Mouse (Mus musculus) WW6 (cell line): ENCODE data around the gene Greb1.

ENCODE experiments used
- DNase-seq: peaks from one replicate; pipeline ENCODE4 v3.0.0-alpha.2; 2013; ENCODE audit warnings: low read depth, low spot score

The Greb1 gene

GRCm38 (mm10) chr12:16635816-16636215 is 164.9 kb downstream of the Greb1 start:
- DNase-seq: no peak

DNA sequence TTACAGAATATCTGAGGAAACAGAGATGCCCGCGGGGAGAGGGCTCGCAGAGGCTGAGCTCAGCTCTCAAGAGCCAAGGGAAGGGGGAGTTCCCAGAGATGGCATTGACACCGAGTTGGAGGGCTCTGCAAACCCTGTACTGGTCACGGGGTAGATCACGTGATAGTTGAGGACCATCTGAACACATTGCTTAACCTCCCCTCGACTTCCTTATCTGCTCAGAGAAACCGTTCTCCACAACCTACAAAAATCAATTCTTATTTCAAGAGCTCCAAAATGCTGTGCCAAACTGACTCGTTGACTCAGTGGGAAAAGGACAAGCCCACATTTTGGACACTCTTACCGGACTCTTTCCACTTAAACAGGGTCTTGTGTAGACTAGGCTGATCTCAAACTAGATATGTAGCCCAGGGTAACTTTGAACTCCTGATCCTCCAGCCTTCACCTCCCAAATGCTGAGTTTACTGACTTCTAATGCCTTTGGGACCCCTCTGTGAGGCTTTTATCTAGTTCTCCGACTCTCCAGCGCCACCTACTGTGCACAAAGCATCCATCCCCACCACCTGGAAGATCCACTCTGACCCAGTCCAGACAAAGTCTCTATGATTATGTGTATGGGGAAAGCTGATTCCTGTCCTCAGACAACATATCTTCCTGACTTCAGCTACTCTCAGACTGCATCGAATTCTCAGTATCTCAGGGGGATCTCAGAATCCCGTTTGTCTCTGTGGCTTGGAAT is 166.4 kb downstream of the Greb1 start:
- no peak for DNase-seq

- DNase-seq: no peak
Observed at GRCm38 (mm10) chr12:16633235-16633634, 167.5 kb downstream of the Greb1 start.

DNA sequence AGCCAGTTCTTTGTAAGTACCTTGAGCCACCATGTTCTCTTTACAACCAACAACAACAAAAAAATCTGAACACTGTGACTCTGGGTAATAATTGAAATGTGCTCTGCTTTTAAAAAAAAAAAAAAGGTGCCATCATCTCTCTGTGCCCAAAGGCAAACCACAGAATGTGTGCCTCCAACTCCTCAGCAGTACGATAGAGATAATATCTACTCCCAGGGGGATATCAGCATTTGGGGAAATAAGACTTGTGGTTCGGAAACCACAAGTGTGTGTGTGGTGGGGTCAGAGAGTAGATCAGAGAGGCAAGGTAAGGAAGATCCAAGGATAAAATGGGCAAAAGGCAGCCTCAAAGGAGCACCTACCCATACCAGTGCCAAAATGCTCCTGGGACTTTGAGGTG is 169.3 kb downstream of the Greb1 start:
- DNase-seq: no peak

GRCm38 (mm10) chr12:16630866-16631185 is 169.9 kb downstream of the Greb1 start:
- no peak for DNase-seq

DNA sequence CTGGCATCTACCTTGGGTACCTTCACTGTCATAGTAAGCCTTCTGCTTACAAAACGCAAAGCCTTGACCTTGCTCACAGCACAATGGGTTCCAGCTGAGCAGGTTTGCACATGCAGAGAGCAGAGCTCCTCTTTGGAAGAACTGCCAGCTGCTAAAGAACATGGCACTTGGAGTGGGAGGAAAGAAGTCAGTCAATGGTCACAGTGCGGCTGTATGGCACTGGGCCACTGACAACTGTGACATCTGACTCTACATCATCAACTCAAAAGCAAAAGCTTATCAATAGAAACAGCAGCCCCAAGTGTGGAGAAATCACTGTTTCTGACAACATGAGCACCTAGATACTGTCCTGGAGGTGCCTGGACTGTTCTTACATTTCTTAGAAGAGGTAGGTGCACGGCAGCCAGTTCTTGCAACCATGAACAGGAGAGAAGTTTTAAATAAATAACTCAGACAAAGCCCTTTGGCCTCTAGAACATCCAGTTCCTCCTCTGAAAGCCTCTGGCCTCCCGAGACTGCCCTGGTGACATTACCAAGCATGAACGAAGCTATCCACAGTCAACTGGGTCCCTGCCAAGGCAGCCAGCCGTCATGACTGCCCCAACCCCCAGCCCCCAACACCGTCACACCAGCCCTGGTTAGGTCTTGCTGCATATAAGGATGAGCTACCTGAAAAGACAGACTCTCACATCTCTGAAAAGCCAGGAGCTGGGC is 170.4 kb downstream of the Greb1 start:
- DNase-seq: no peak
